Mouse (Mus musculus) megakaryocyte, embryonic 14.5 days (primary cell): Measurements from ENCODE around the gene Ltbp1.

Experiments
- FLI1 ChIP-seq: IDR thresholded peaks from 2 replicates; pipeline ENCODE4 v1.6.1; 2012; ENCODE audit warnings: low read length, inconsistent platforms, mixed read lengths
- GATA1 ChIP-seq: IDR thresholded peaks from 3 replicates; pipeline ENCODE4 v1.6.1; 2012; ENCODE audit warnings: mixed read lengths, low read length, inconsistent platforms, borderline replicate concordance

DNA sequence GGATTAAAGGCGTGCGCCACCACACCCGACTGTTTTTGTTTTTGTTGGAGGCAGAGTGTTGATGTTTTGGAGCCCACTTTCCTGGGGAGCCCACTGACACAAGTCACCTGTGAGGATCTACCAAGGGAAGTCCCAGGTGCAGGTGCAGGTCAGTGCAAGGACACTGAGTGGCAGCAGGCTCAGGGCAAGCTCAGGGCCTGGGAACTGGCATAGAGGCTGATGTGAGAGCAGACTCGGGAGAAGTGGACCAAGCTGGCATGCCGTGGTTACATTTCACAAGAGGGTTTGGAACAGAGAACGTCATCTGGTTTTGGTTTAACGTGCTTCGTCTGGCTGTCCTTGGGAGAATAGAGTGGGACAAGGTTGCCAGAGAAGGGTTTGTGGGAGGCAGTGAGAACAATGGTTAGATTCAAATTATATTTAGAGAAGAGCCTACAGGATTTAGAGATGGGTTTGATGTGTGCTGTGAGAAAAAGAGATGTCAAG is 46.1 kb downstream of the Ltbp1 start:
- no peak for TF ChIP-seq GATA1
- TF ChIP-seq FLI1: no peak
